Mouse (Mus musculus): ENCODE results near the gene Pomp. TPM values are rescaled to one million over a fixed set of nuclear protein-coding genes. Genes with fewer than 3 reads are reported as not detected.

Pomp gene
- polyA plus RNA-seq, 1 experiment from 2014 or later = 522 TPM

GRCm38 (mm10) chr5:147869568-147869967, 9.3 kb downstream of the Pomp start:
- no peak overlapping the region for H3K9ac ChIP-seq (replicated peaks)
- no peaks in the 10 kb centered on the region for H3K9me3 ChIP-seq
- H3K27me3 ChIP-seq = no peaks in the 10 kb centered on the region
- H3K4me3 ChIP-seq (replicated peaks) = no peak overlapping the region
- ATAC-seq = no peak
- no peaks in the 10 kb centered on the region for H3K4me1 ChIP-seq (replicated peaks)
- 90% methylated on average over 6 of the region's 6 CpGs for WGBS
- no peak overlapping the region for H3K4me2 ChIP-seq (replicated peaks)
- peaks cover 97% of the 10 kb centered on the region for H3K36me3 ChIP-seq
- H3K27ac ChIP-seq = no peak overlapping the region

- Histone ChIP-seq H3K9me3 (no peaks in the 10 kb centered on the region), H3K27ac (no peak overlapping the region), H3K4me1 (replicated peaks) (no peaks in the 10 kb centered on the region), H3K36me3 (peaks cover 99% of the 10 kb centered on the region), H3K27me3 (no peaks in the 10 kb centered on the region), H3K9ac (replicated peaks) (no peak overlapping the region), H3K4me3 (replicated peaks) (no peak overlapping the region), H3K4me2 (replicated peaks) (no peak overlapping the region)
- ATAC-seq = no peak
- 95% methylated on average over 1 of the region's 1 CpGs for WGBS
Observed at GRCm38 (mm10) chr5:147870296-147870695, 10.0 kb downstream of the Pomp start.

GRCm38 (mm10) chr5:147871091-147871820, 11.0 kb downstream of the Pomp start:
- 94% methylated on average over 15 of the region's 15 CpGs for WGBS
- Histone ChIP-seq H3K4me2 (replicated peaks) (no peak overlapping the region), H3K27me3 (no peaks in the 10 kb centered on the region), H3K9me3 (no peaks in the 10 kb centered on the region), H3K4me1 (replicated peaks) (no peaks in the 10 kb centered on the region), H3K36me3 (peaks cover 99% of the 10 kb centered on the region), H3K4me3 (replicated peaks) (no peak overlapping the region), H3K27ac (no peak overlapping the region), H3K9ac (replicated peaks) (no peak overlapping the region)
- no peak for ATAC-seq

- 96% methylated on average over 18 of the region's 18 CpGs for WGBS
Observed at GRCm38 (mm10) chr5:147874491-147875065, 14.3 kb downstream of the Pomp start.

GRCm38 (mm10) chr5:147875210-147875609, 14.9 kb downstream of the Pomp start:
- H3K4me2 ChIP-seq (replicated peaks) = no peak overlapping the region
- H3K27ac ChIP-seq = no peak overlapping the region
- H3K27me3 ChIP-seq = no peaks in the 10 kb centered on the region
- H3K4me1 ChIP-seq (replicated peaks) = no peaks in the 10 kb centered on the region
- ATAC-seq = no peak
- WGBS = 96% methylated on average over 8 of the region's 8 CpGs
- no peak overlapping the region for H3K9ac ChIP-seq (replicated peaks)
- H3K4me3 ChIP-seq (replicated peaks) = no peak overlapping the region
- H3K9me3 ChIP-seq = no peaks in the 10 kb centered on the region
- peaks cover 95% of the 10 kb centered on the region for H3K36me3 ChIP-seq

More at GRCm38 (mm10) chr5:147874491-147875065, 14.3 kb downstream of the Pomp start:
- Histone ChIP-seq H3K27me3 (no peaks in the 10 kb centered on the region), H3K36me3 (peaks cover 95% of the 10 kb centered on the region), H3K9ac (replicated peaks) (no peak overlapping the region), H3K27ac (no peak overlapping the region), H3K4me2 (replicated peaks) (no peak overlapping the region), H3K4me1 (replicated peaks) (no peaks in the 10 kb centered on the region), H3K4me3 (replicated peaks) (no peak overlapping the region), H3K9me3 (no peaks in the 10 kb centered on the region)
- ATAC-seq = no peak

- no peaks in the 10 kb centered on the region for H3K27me3 ChIP-seq
- no peak overlapping the region for H3K9ac ChIP-seq (replicated peaks)
- no peak overlapping the region for H3K27ac ChIP-seq
- no peak overlapping the region for H3K4me3 ChIP-seq (replicated peaks)
- no peaks in the 10 kb centered on the region for H3K9me3 ChIP-seq
- ATAC-seq = no peak
- H3K4me2 ChIP-seq (replicated peaks) = no peak overlapping the region
- peaks cover 90% of the 10 kb centered on the region for H3K36me3 ChIP-seq
- no peaks in the 10 kb centered on the region for H3K4me1 ChIP-seq (replicated peaks)
- 88% methylated on average over 6 of the region's 6 CpGs for WGBS
Observed at GRCm38 (mm10) chr5:147877520-147877919, 17.3 kb downstream of the Pomp start.

GRCm38 (mm10) chr5:147879971-147880682, 19.9 kb downstream of the Pomp start:
- ATAC-seq = no peak
- WGBS = 96% methylated on average over 17 of the region's 17 CpGs
- H3K27me3 ChIP-seq = no peaks in the 10 kb centered on the region
- H3K36me3 ChIP-seq = peaks cover 75% of the 10 kb centered on the region
- H3K9me3 ChIP-seq = no peaks in the 10 kb centered on the region
- no peak overlapping the region for H3K4me2 ChIP-seq (replicated peaks)
- H3K27ac ChIP-seq = no peak overlapping the region
- no peaks in the 10 kb centered on the region for H3K4me1 ChIP-seq (replicated peaks)
- no peak overlapping the region for H3K4me3 ChIP-seq (replicated peaks)
- H3K9ac ChIP-seq (replicated peaks) = no peak overlapping the region

GRCm38 (mm10) chr5:147883581-147883980, 23.3 kb downstream of the Pomp start:
- no peak for ATAC-seq
- no peak overlapping the region for H3K4me3 ChIP-seq (replicated peaks)
- H3K36me3 ChIP-seq = peaks cover 43% of the 10 kb centered on the region
- no peak overlapping the region for H3K27ac ChIP-seq
- no peaks in the 10 kb centered on the region for H3K9me3 ChIP-seq
- H3K27me3 ChIP-seq = no peaks in the 10 kb centered on the region
- H3K9ac ChIP-seq (replicated peaks) = no peak overlapping the region
- H3K4me1 ChIP-seq (replicated peaks) = no peaks in the 10 kb centered on the region
- 91% methylated on average over 6 of the region's 6 CpGs for WGBS
- no peak overlapping the region for H3K4me2 ChIP-seq (replicated peaks)

- Histone ChIP-seq H3K4me1 (replicated peaks) (peaks cover 7% of the 10 kb centered on the region), H3K9me3 (no peaks in the 10 kb centered on the region), H3K27me3 (peaks cover 11% of the 10 kb centered on the region; the same call in 1 of the 2 replicates), H3K36me3 (peaks cover 6% of the 10 kb centered on the region; the same call in 1 of the 2 replicates), H3K27ac (no peak overlapping the region), H3K4me2 (replicated peaks) (no peak overlapping the region), H3K9ac (replicated peaks) (no peak overlapping the region), H3K4me3 (replicated peaks) (no peak overlapping the region)
- 89% methylated on average over 9 of the region's 12 CpGs for WGBS
- ATAC-seq = no peak
Observed at GRCm38 (mm10) chr5:147888313-147889297, 28.3 kb downstream of the Pomp start.

- Histone ChIP-seq H3K27me3 (peaks cover 18% of the 10 kb centered on the region; the same call in 1 of the 2 replicates), H3K9ac (replicated peaks) (no peak overlapping the region)
- 25% methylated on average over 6 of the region's 6 CpGs for WGBS
Observed at GRCm38 (mm10) chr5:147892735-147893134, 32.5 kb downstream of the Pomp start.

GRCm38 (mm10) chr5:147893143-147893542, 32.9 kb downstream of the Pomp start:
- Histone ChIP-seq H3K4me3 (replicated peaks) (peak overlapping the region; percentile 67; the same call in 1 of the 2 replicates), H3K4me1 (replicated peaks) (peaks cover 16% of the 10 kb centered on the region), H3K27me3 (peaks cover 18% of the 10 kb centered on the region; the same call in 1 of the 2 replicates), H3K27ac (no peak overlapping the region), H3K4me2 (replicated peaks) (peak overlapping the region; percentile 92; the same call in 1 of the 2 replicates), H3K9ac (replicated peaks) (no peak overlapping the region), H3K9me3 (no peaks in the 10 kb centered on the region), H3K36me3 (no peaks in the 10 kb centered on the region)
- no peak for ATAC-seq
- WGBS = 14% methylated on average over 9 of the region's 9 CpGs

More at GRCm38 (mm10) chr5:147892735-147893134, 32.5 kb downstream of the Pomp start:
- Histone ChIP-seq H3K4me1 (replicated peaks) (peaks cover 16% of the 10 kb centered on the region), H3K4me2 (replicated peaks) (peak overlapping the region; percentile 92; the same call in 1 of the 2 replicates), H3K36me3 (no peaks in the 10 kb centered on the region), H3K27ac (no peak overlapping the region), H3K4me3 (replicated peaks) (no peak overlapping the region), H3K9me3 (no peaks in the 10 kb centered on the region)
- no peak for ATAC-seq
